Mouse (Mus musculus): ENCODE results near the gene Phf2. TPM values are rescaled to one million over a fixed set of nuclear protein-coding genes. Genes with fewer than 3 reads are reported as not detected.

The Phf2 gene
- polyA plus RNA-seq, 1 experiment, result 21.5 TPM

- H3K4me2 ChIP-seq (ENCODE audit: low read depth), result no peak overlapping the region
- no peak for TF ChIP-seq MYOD1 (IDR thresholded peaks at IDR 0.05; ENCODE audit: control insufficient read depth in 1 of 3, insufficient read length in 2 of 3, low read depth in 2 of 3)
- TF ChIP-seq MYOG (IDR thresholded peaks at IDR 0.05; ENCODE audit: control insufficient read depth in 1 of 3, insufficient read depth in 1 of 3, insufficient read length in 2 of 3, low read depth in 2 of 3), result no peak
- no peak for TF ChIP-seq E2F4 (IDR thresholded peaks at IDR 0.05; ENCODE audit: insufficient read depth)
- TF ChIP-seq MAX (IDR thresholded peaks at IDR 0.05; ENCODE audit: low read depth), result no peak
- no peak for TF ChIP-seq USF1 (IDR thresholded peaks at IDR 0.05; ENCODE audit: low read depth)
- TF ChIP-seq POLR2A (IDR thresholded peaks at IDR 0.05; ENCODE audit: insufficient read length, low read depth), result no peak
- TF ChIP-seq REST (IDR thresholded peaks at IDR 0.05; ENCODE audit: insufficient read depth, insufficient read length), result no peak
- no peak for TF ChIP-seq SRF (IDR thresholded peaks at IDR 0.05; ENCODE audit: control insufficient read depth, insufficient read length, low read depth)
- no peak for TF ChIP-seq POLR2AphosphoS2 (IDR thresholded peaks at IDR 0.05; ENCODE audit: insufficient read length, low read depth)
- TF ChIP-seq CEBPB (IDR thresholded peaks at IDR 0.05; ENCODE audit: insufficient read depth, poor library complexity, severe bottlenecking), result no peak
- no peak for TF ChIP-seq TCF3 (IDR thresholded peaks at IDR 0.05; ENCODE audit: insufficient read length, low read depth)
- TF ChIP-seq TCF12 (IDR thresholded peaks at IDR 0.05; ENCODE audit: insufficient read depth, poor library complexity, severe bottlenecking), result no peak
- H3K79me2 ChIP-seq (ENCODE audit: control insufficient read depth, insufficient read depth), result peaks cover 74% of the 10 kb centered on the region
- no peaks in the 10 kb centered on the region for H3K36me3 ChIP-seq (ENCODE audit: control insufficient read depth, insufficient read depth)
- no peak overlapping the region for H3ac ChIP-seq (ENCODE audit: control insufficient read depth, insufficient read length)
- H3K27me3 ChIP-seq (ENCODE audit: control insufficient read depth, insufficient read depth, insufficient read length), result no peaks in the 10 kb centered on the region
- no peak overlapping the region for H3K4me3 ChIP-seq
Measured at GRCm38 (mm10) chr13:48851719-48852118, 19.2 kb downstream of the Phf2 start.

DNA sequence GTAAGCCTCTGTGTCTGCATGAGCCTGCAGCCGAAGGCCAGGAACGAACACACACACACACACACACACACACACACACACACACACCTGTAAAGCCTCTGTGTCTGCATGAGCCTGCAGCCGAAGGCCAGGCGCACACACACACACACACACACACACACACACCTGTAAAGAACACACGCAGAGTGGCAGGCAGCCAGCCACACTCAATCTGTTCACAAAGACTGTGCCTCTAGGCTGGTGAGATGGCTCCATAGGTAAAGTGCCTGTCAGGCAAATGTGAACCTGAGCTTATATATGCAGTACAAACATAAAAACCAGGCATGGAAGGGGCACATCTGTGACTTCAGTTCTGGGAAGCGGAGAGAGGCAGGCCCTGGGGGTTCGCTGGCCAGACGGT lies 20.1 kb downstream of the Phf2 start:
- H3K27me3 ChIP-seq (ENCODE audit: control insufficient read depth, insufficient read depth, insufficient read length), result no peaks in the 10 kb centered on the region
- TF ChIP-seq MYOG (IDR thresholded peaks at IDR 0.05; ENCODE audit: control insufficient read depth in 1 of 3, insufficient read depth in 1 of 3, insufficient read length in 2 of 3, low read depth in 2 of 3) (no peak), USF1 (IDR thresholded peaks at IDR 0.05; ENCODE audit: low read depth) (no peak), POLR2A (IDR thresholded peaks at IDR 0.05; ENCODE audit: insufficient read length, low read depth) (no peak), TCF3 (IDR thresholded peaks at IDR 0.05; ENCODE audit: insufficient read length, low read depth) (no peak), MAX (IDR thresholded peaks at IDR 0.05; ENCODE audit: low read depth) (no peak), CEBPB (IDR thresholded peaks at IDR 0.05; ENCODE audit: insufficient read depth, poor library complexity, severe bottlenecking) (no peak), SRF (IDR thresholded peaks at IDR 0.05; ENCODE audit: control insufficient read depth, insufficient read length, low read depth) (no peak)
- H3K4me3 ChIP-seq, result no peak overlapping the region
- H3K4me2 ChIP-seq (ENCODE audit: low read depth), result no peak overlapping the region
- H3K36me3 ChIP-seq (ENCODE audit: control insufficient read depth, insufficient read depth), result no peaks in the 10 kb centered on the region
- peaks cover 73% of the 10 kb centered on the region for H3K79me2 ChIP-seq (ENCODE audit: control insufficient read depth, insufficient read depth)
- H3ac ChIP-seq (ENCODE audit: control insufficient read depth, insufficient read length), result no peak overlapping the region

GRCm38 (mm10) chr13:48850326-48850725 lies 20.6 kb downstream of the Phf2 start:
- Histone ChIP-seq H3K27me3 (ENCODE audit: control insufficient read depth, insufficient read depth, insufficient read length) (no peaks in the 10 kb centered on the region), H3K4me2 (ENCODE audit: low read depth) (no peak overlapping the region), H3K36me3 (ENCODE audit: control insufficient read depth, insufficient read depth) (no peaks in the 10 kb centered on the region), H3K79me2 (ENCODE audit: control insufficient read depth, insufficient read depth) (peaks cover 73% of the 10 kb centered on the region), H3ac (ENCODE audit: control insufficient read depth, insufficient read length) (no peak overlapping the region), H3K4me3 (no peak overlapping the region)
- no peak for TF ChIP-seq E2F4 (IDR thresholded peaks at IDR 0.05; ENCODE audit: insufficient read depth)
- no peak for TF ChIP-seq USF1 (IDR thresholded peaks at IDR 0.05; ENCODE audit: low read depth)
- TF ChIP-seq CEBPB (IDR thresholded peaks at IDR 0.05; ENCODE audit: insufficient read depth, poor library complexity, severe bottlenecking), result no peak
- TF ChIP-seq TCF12 (IDR thresholded peaks at IDR 0.05; ENCODE audit: insufficient read depth, poor library complexity, severe bottlenecking), result no peak
- no peak for TF ChIP-seq MYOD1 (IDR thresholded peaks at IDR 0.05; ENCODE audit: control insufficient read depth in 1 of 3, insufficient read length in 2 of 3, low read depth in 2 of 3)

DNA sequence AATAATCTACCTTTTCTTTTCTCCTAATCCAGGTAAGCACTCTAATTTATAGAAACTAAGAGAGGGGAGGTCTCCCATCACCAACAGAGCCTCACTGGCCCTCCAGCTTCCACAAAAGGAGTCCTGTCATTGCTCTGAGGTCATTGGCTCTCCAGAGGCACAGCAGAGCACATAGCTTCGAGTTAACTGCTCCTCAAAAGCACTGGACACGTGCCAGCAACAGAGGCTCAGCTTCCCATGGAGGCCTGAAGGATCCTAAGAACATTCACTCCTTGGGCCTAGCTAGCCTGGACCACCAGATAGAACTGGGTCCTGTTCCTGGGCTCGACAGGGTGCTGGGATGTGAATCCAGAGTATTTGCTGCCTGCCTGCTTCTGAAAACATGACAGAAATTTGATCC lies 21.8 kb downstream of the Phf2 start:
- no peak overlapping the region for H3ac ChIP-seq (ENCODE audit: control insufficient read depth, insufficient read length)
- TF ChIP-seq TCF12 (IDR thresholded peaks at IDR 0.05; ENCODE audit: insufficient read depth, poor library complexity, severe bottlenecking), result no peak
- TF ChIP-seq MYOD1 (IDR thresholded peaks at IDR 0.05; ENCODE audit: control insufficient read depth in 1 of 3, insufficient read length in 2 of 3, low read depth in 2 of 3), result no peak
- no peak for TF ChIP-seq E2F4 (IDR thresholded peaks at IDR 0.05; ENCODE audit: insufficient read depth)
- no peak for TF ChIP-seq POLR2AphosphoS2 (IDR thresholded peaks at IDR 0.05; ENCODE audit: insufficient read length, low read depth)
- TF ChIP-seq CEBPB (IDR thresholded peaks at IDR 0.05; ENCODE audit: insufficient read depth, poor library complexity, severe bottlenecking), result no peak
- TF ChIP-seq USF1 (IDR thresholded peaks at IDR 0.05; ENCODE audit: low read depth), result no peak
- TF ChIP-seq MYOG (IDR thresholded peaks at IDR 0.05; ENCODE audit: control insufficient read depth in 1 of 3, insufficient read depth in 1 of 3, insufficient read length in 2 of 3, low read depth in 2 of 3), result no peak
- H3K27me3 ChIP-seq (ENCODE audit: control insufficient read depth, insufficient read depth, insufficient read length), result no peaks in the 10 kb centered on the region
- peaks cover 75% of the 10 kb centered on the region for H3K79me2 ChIP-seq (ENCODE audit: control insufficient read depth, insufficient read depth)
- H3K36me3 ChIP-seq (ENCODE audit: control insufficient read depth, insufficient read depth), result no peaks in the 10 kb centered on the region
- no peak overlapping the region for H3K4me2 ChIP-seq (ENCODE audit: low read depth)
- H3K4me3 ChIP-seq, result no peak overlapping the region

GRCm38 (mm10) chr13:48845308-48845707 lies 25.6 kb downstream of the Phf2 start:
- H3K4me2 ChIP-seq (ENCODE audit: low read depth), result peak overlapping the region; percentile 36
- H3K27me3 ChIP-seq (ENCODE audit: control insufficient read depth, insufficient read depth, insufficient read length), result no peaks in the 10 kb centered on the region
- H3K4me3 ChIP-seq, result no peak overlapping the region
- H3K36me3 ChIP-seq (ENCODE audit: control insufficient read depth, insufficient read depth), result no peaks in the 10 kb centered on the region
- H3K79me2 ChIP-seq (ENCODE audit: control insufficient read depth, insufficient read depth), result peaks cover 79% of the 10 kb centered on the region
- no peak overlapping the region for H3ac ChIP-seq (ENCODE audit: control insufficient read depth, insufficient read length)
- no peak for TF ChIP-seq TCF3 (IDR thresholded peaks at IDR 0.05; ENCODE audit: insufficient read length, low read depth)
- no peak for TF ChIP-seq CEBPB (IDR thresholded peaks at IDR 0.05; ENCODE audit: insufficient read depth, poor library complexity, severe bottlenecking)
